Mouse (Mus musculus): Measurements from ENCODE around the gene Heatr4.
A peak's percentile ranks its signal among the peaks of the same experiment; 100 is the strongest.
"Not testable (repeated sequence)": the region's sequence is repeated elsewhere in the genome, so short reads cannot be mapped to it uniquely, and the experiment has no call there.

Gene Heatr4

DNA sequence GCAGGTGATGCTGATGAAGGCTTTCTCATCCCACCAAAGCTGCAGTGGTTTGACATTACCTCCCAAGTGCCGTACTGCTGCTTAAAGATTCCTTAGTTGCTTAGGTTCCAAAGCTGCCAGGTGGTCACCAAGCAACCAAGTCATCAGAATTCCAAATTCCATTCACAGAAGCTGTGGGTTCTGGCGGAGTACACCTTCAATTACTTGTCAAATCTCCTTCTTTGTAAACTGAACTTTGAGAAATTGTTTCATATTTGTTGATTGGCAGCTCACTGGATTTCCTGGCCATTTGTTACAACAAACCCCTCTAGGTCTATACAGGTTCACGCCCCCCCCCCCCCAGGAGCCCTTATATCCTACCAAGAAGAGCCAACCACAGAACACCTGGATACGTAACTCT is at the start of gene Heatr4:
TSS of gene Heatr4 (minus strand) at position 101 of the 400 bp plus-strand sequence.
- no peak for DNase-seq (ENCODE audit: extremely low read depth, insufficient read length, low spot score)

DNA sequence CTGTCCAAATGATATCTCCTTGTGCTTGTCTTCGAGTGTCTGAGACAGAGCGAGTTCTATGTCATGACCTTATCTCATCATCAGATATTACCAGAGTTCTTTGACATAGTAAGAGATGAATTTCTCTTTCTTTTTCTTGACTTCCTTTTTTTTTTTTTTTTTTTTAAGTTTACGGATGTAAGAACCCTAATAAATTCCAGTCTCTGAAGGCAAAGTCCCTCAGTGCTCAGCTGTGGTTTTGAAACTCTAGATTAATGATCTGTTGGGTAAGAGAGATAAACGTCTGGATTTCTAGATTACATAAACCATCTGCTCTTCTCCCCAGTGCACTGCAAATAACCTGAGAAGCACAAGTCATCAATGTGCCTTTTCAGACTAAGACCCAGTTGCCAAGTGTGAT is 49.5 kb upstream of the Heatr4 start:
- no peak for DNase-seq (ENCODE audit: extremely low read depth, insufficient read length, low spot score)

GRCm38 (mm10) chr12:84033302-84033701 is 48.6 kb upstream of the Heatr4 start:
- not testable (repeated sequence) for DNase-seq (ENCODE audit: extremely low read depth, insufficient read length, low spot score)

DNA sequence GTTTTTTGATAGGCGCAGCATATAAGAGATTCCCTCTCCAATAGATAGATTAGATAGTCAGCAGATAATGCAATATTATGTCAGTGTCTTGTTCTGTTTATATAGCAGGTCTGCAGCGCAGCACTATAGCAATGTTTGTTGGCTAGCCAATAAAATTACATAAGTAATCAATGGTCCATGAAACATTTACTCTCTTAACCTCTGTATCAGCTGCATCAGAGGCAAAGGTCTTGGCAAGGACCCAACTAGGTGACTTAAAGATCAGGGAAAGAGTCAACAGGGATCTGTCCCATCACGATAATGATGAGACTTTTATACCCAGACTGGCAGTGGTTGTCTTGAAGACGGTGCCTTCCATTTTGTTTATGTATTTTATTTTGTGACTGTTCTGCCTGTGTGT is 48.2 kb upstream of the Heatr4 start:
- no peak for DNase-seq (ENCODE audit: extremely low read depth, insufficient read length, low spot score)

GRCm38 (mm10) chr12:84030659-84031332 is 46.1 kb upstream of the Heatr4 start:
- no peak for DNase-seq (ENCODE audit: extremely low read depth, insufficient read length, low spot score)

GRCm38 (mm10) chr12:84029043-84029442 is 44.4 kb upstream of the Heatr4 start:
- not testable (repeated sequence) for DNase-seq (ENCODE audit: extremely low read depth, insufficient read length, low spot score)

- DNase-seq (ENCODE audit: extremely low read depth, insufficient read length, low spot score): not testable (repeated sequence)
These were observed 43.7 kb upstream of the Heatr4 start for GRCm38 (mm10) chr12:84028328-84028727.

DNA sequence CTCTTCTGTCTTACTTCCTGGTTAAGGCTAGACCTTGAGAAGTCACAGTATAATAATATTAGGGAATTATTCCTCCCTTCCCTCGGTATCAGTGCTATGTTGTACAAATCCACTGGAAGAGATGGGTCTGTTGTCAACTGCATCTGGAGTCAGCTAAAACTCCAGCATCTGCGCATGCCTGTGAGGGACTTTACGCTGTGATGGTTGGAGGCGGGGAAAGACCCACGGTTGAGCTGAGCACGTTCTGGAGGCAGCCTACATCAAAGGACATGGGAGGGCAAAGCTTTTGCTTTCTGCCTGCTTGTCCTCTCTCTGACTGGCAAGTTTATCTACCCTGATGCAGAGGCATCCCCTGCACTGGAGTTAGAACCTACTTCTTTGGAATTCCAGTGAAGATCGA is 41.2 kb upstream of the Heatr4 start:
- DNase-seq (ENCODE audit: extremely low read depth, insufficient read length, low spot score): no peak

GRCm38 (mm10) chr12:84023052-84023745 is 38.5 kb upstream of the Heatr4 start:
- peak; percentile 22 for DNase-seq (ENCODE audit: extremely low read depth, insufficient read length, low spot score)

DNA sequence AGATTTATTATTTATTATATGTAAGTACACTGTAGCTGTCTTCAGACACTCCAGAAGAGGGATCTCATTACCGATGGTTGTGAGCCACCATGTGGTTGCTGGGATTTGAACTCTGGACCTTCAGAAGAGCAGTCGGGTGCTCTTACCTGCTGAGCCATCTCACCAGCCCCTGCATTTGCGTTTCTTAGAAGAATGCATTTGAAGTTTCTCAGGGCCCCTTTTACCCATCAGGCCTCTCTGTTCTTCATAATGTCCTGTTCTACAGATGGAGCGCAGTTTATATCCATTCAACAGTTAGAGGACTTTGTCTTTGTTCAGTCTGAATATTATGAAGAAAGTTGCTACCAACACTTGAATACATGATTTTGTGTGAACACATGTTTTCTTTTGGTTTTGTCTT is 37.6 kb upstream of the Heatr4 start:
- not testable (repeated sequence) for DNase-seq (ENCODE audit: extremely low read depth, insufficient read length, low spot score)

DNA sequence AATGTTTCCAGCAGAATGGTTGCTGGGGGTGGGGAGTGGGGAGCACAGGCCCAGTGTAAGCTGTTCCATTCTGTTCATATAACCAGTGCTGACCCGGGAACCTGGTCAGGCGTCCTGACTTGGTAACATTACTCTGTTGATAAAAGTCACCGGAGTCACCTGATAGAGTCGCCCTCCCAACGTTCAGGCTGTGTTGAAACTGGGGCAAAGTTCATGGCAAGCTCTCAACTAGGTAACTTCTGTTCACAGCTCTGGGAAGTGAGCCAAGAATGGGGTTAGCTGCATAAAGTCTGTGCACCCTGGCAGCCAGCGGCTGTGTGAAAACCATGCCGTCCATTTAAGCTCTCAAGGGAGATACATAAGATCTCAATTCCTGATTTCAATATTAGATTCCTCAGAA is 35.9 kb upstream of the Heatr4 start:
- DNase-seq (ENCODE audit: extremely low read depth, insufficient read length, low spot score): not testable (repeated sequence)

DNA sequence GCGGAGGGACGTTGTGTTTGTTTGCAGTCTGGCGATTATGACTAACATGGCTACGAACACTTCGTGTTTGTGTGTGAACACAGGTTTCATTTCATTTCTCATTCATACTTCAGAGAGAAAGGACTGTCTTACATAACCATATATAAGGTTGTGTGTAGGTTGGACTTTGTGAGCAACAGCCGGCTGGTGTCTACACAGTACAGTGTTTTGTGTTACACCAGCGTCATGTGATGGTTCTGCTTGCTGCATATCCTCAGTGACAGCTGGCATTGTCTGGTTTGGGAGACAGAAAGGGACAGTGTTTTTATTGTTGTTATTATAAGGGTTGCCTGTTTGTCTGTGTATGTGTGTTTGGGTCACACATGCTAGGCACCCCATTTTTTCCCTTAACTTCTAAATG is 29.0 kb upstream of the Heatr4 start:
- no peak for DNase-seq (ENCODE audit: extremely low read depth, insufficient read length, low spot score)

GRCm38 (mm10) chr12:84013130-84013529 is 28.5 kb upstream of the Heatr4 start:
- DNase-seq (ENCODE audit: extremely low read depth, insufficient read length, low spot score): no peak

- DNase-seq (ENCODE audit: extremely low read depth, insufficient read length, low spot score): peak; percentile 42
These were observed 26.8 kb upstream of the Heatr4 start for GRCm38 (mm10) chr12:84011251-84012040.

- no peak for DNase-seq (ENCODE audit: extremely low read depth, insufficient read length, low spot score)
These were observed 25.5 kb upstream of the Heatr4 start for GRCm38 (mm10) chr12:84010201-84010600.

GRCm38 (mm10) chr12:84009171-84009965 is 24.7 kb upstream of the Heatr4 start, which contains the start of gene Acot1:
Gene Acot1 (plus strand): TSS chr12:84009490.
- not testable (repeated sequence) for DNase-seq (ENCODE audit: extremely low read depth, insufficient read length, low spot score)

DNA sequence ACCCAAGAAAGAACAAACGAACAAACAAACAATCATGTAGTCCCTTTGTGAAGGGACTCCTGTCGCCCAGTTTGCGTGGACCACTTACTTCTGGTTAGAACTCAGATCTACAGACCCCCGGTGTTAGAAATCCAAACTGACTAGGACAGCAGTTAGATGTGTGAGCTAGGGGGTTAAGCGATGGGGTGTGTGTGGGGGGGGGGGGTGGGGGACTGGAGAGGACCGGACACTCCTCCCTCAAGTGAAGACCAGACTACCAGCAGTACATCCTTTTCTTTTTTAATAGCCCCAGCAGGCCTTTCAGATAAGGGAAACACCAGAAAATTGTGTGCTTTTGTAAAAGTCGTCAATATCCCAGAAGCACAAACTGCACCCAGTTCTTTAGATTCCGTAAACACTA is 24.1 kb upstream of the Heatr4 start:
- no peak for DNase-seq (ENCODE audit: extremely low read depth, insufficient read length, low spot score)

- DNase-seq (ENCODE audit: extremely low read depth, insufficient read length, low spot score): no peak
These were observed 23.6 kb upstream of the Heatr4 start for GRCm38 (mm10) chr12:84008251-84008650.

GRCm38 (mm10) chr12:84003866-84004265 is 19.2 kb upstream of the Heatr4 start:
- no peak for DNase-seq (ENCODE audit: extremely low read depth, insufficient read length, low spot score)

DNA sequence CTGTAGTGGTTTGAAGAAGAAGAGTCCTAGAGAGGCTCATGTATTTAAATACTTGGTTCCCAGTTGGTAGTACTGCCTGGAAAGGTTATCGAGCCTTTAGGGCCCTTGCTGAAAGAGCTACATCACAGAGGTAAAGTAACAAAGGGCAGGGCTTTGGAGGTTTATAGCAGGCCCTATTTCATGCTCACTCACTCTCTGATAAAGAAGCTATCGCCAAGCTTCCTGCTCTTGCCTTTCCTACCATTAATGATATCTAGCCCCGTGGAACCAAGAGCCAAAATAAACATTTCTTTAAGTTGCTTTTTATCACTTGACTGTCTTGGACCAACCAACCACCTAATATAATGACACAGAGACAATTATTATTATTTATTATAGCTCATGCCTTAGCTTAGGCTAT is 15.8 kb upstream of the Heatr4 start:
- DNase-seq (ENCODE audit: extremely low read depth, insufficient read length, low spot score): no peak

GRCm38 (mm10) chr12:83999237-83999636 is 14.6 kb upstream of the Heatr4 start:
- not testable (repeated sequence) for DNase-seq (ENCODE audit: extremely low read depth, insufficient read length, low spot score)
